ENCODE assay signal across 21 mouse cellular contexts in genomic region chr15:69752616-69753015, GRCm38 (mm10).
DNase-seq lines count a peak whose midpoint lies in the region; ATAC-seq lines count a peak whose summit lies in the region.
"Had no signal": no experiment of that assay in that cellular context is flagged by ENCODE, and none has a peak within 500 bp of the region (broad histone marks: within the 10 kb centered on the region; RNA-seq: fewer than 3 reads in every experiment).

No protein-coding gene starts in this region.

- ATAC-seq in midbrain, embryonic 16.5 days = no peak
- ATAC-seq: activated CD4-positive, CD25-positive, alpha-beta regulatory T cell, adult 4 months; forebrain, embryonic 13.5 days had no signal

- no peak overlapping the region for H3K27ac ChIP-seq in midbrain, embryonic 16.5 days (ENCODE audit: low read length)
- H3K27ac ChIP-seq: forebrain, embryonic 13.5 days; hindbrain, embryonic 12.5 days; layer of hippocampus, adult 2 months; limb, embryonic 10.5 days; stomach, embryonic 15.5 days had no signal

- peak; percentile 94 for DNase-seq in heart, adult 11 months
- DNase-seq in heart, postnatal 4 days = no peak
- peak; percentile 33 for DNase-seq in brain, adult 2 months (ENCODE audit: low read depth, low spot score)
- DNase-seq in cerebellum, adult 9-11 months = peak; percentile 32
- peak; percentile 3 to 4 for DNase-seq in heart, adult 9 months (ENCODE audit: low spot score in 2 of 2)
- no peak for DNase-seq in ovary, postnatal 36 days (ENCODE audit: low spot score)
- DNase-seq in testis, postnatal 14 days (ENCODE audit: low spot score) = no peak
- DNase-seq: adrenal gland, postnatal 10 days; gastrocnemius, postnatal 10 days; kidney, adult 2 months; kidney, postnatal 14 days; lung, adult 18-20 months; right cerebral cortex, postnatal 25 days had no signal

- no peaks in the 10 kb centered on the region for H3K4me1 ChIP-seq in midbrain, embryonic 16.5 days (ENCODE audit: control insufficient read depth, insufficient read depth, low read length)
- H3K4me1 ChIP-seq: forebrain, embryonic 13.5 days; hindbrain, embryonic 12.5 days; limb, embryonic 10.5 days; stomach, embryonic 15.5 days had no signal

- no peak overlapping the region for H3K9ac ChIP-seq in midbrain, embryonic 16.5 days (ENCODE audit: low read depth, low read length)
- H3K9ac ChIP-seq: forebrain, embryonic 13.5 days; hindbrain, embryonic 12.5 days; stomach, embryonic 15.5 days had no signal

- H3K4me2 ChIP-seq in midbrain, embryonic 16.5 days (ENCODE audit: low read length) = no peak overlapping the region
- H3K4me2 ChIP-seq: forebrain, embryonic 13.5 days; hindbrain, embryonic 12.5 days; stomach, embryonic 15.5 days had no signal

- 88% methylated on average over 3 of the region's 3 CpGs for WGBS in midbrain, embryonic 16.5 days

- H3K36me3 ChIP-seq in midbrain, embryonic 16.5 days (ENCODE audit: control insufficient read depth, insufficient read depth, low read length) = no peaks in the 10 kb centered on the region
- H3K36me3 ChIP-seq: G1E; hindbrain, embryonic 12.5 days; limb, embryonic 10.5 days; stomach, embryonic 15.5 days had no signal

- H3K4me3 ChIP-seq in midbrain, embryonic 16.5 days (ENCODE audit: low read depth, low read length) = no peak overlapping the region
- H3K4me3 ChIP-seq: forebrain, embryonic 13.5 days; hindbrain, embryonic 12.5 days; layer of hippocampus, adult 2 months; limb, embryonic 10.5 days; stomach, embryonic 15.5 days had no signal

- no peaks in the 10 kb centered on the region for H3K27me3 ChIP-seq in midbrain, embryonic 16.5 days (ENCODE audit: control insufficient read depth, insufficient read depth, low read depth, low read length)
- H3K27me3 ChIP-seq: forebrain, embryonic 13.5 days; hindbrain, embryonic 12.5 days; stomach, embryonic 15.5 days had no signal

- no peaks in the 10 kb centered on the region for H3K9me3 ChIP-seq in midbrain, embryonic 16.5 days (replicated peaks; ENCODE audit: control insufficient read depth, low read length, poor library complexity, severe bottlenecking)
- H3K9me3 ChIP-seq: forebrain, embryonic 13.5 days; hindbrain, embryonic 12.5 days; limb, embryonic 10.5 days; stomach, embryonic 15.5 days had no signal

Comparison
In these comparisons a context has a peak if more than half of its experiments do, and no peak if none do; other contexts are left out.
1. DNase-seq: peak in heart, adult 11 months (single experiment), brain, adult 2 months (single experiment), cerebellum, adult 9-11 months (single experiment) and heart, adult 9 months (2 of 2); none in heart, postnatal 4 days (single experiment), ovary, postnatal 36 days (single experiment) and testis, postnatal 14 days (single experiment).